Mouse (Mus musculus) cerebellum, postnatal 36 days (tissue): Measurements from ENCODE around the gene Gmeb1.
"Not testable (repeated sequence)": the region's sequence is repeated elsewhere in the genome, so short reads cannot be mapped to it uniquely, and the experiment has no call there.

Source experiments
- DNase-seq, 2 experiments: peaks; one replicate each; pipeline ENCODE4 v3.0.0; 2021 to 2022; ENCODE audit warnings: mixed read lengths in 2 of 2

Gene Gmeb1

GRCm38 (mm10) chr4:132261514-132262357, at the start of gene Gmeb1:
Gene Gmeb1 (minus strand): TSS chr4:132261602.
- DNase-seq, result peak; percentile 78 to 84

- DNase-seq, result peak; percentile 16 to 35
Measured at GRCm38 (mm10) chr4:132309849-132310472, 48.6 kb upstream of the Gmeb1 start.

GRCm38 (mm10) chr4:132309140-132309848, 47.9 kb upstream of the Gmeb1 start:
- DNase-seq, result peak in 1 of 2 experiments; percentile 31

DNA sequence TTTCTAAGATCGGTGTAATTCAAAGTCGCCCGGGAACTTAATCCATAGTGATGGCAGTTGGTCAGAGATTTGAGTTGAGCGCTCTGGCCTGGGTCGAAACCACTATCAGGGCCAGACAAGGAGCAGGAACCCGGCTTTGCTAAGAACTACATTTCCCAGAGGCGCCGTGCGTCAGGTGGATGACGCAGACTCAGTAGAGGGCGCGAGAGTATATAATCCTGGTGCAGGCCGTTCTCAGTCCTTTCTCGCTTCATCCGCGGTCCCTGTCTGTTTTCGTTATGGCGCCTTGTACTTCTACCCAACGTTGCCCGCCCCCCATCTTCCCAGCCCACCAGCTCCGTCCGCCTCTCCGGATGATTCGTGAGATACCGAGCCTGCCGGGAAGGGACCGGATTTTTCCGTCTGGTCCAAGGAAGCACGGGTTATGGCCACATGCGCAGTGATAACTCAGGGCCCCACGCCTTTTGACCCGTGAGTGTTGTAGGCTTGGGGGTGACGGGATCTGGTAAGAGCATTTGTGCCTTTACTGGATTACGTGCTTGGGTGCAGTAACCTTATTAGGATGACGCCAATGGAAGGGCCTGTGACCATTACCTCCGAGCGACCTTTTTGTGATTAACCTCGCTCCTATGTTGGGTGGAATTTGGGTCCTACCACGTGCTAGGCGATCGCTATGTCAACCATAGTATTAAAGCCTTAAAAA, 47.2 kb upstream of the Gmeb1 start:
- DNase-seq, result peak; percentile 87 to 92

GRCm38 (mm10) chr4:132306004-132306403, 44.6 kb upstream of the Gmeb1 start:
- DNase-seq, result no peak

DNA sequence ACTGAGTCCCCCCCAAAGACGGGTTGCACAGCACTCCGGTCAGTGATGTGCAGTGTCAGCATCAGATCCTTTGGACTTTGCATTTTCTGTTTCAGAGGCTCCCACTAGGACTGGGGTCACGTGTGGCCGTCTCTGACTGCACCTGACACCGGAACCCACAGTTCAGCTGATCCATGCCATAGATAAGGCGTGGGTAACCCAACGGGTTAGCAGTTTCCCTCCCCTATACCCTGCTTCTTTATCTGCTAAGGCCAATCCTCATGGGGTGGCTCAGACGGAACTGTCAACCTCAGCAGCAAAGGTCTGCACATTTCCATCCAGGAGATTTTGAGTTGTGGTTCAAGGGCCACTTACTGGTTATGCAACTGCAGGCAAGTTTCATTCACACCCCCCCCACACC, 43.9 kb upstream of the Gmeb1 start:
- DNase-seq, result no peak

DNA sequence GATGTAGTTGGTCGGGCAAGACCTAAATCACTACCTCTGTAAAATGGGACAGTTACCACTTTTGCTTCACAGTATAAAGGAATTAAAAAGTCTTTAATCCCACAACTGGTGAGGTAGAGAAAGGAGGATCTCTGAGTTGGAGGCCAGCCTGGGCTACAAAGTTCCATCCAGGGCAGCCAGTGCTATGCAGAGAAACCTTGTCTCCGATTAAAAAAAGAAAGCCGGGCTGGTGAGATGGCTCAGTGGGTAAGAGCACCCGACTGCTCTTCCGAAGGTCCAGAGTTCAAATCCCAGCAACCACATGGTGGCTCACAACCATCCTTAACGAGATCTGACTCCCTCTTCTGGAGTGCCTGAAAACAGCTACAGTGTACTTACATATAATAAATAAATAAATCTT, 42.1 kb upstream of the Gmeb1 start:
- not testable (repeated sequence) for DNase-seq

DNA sequence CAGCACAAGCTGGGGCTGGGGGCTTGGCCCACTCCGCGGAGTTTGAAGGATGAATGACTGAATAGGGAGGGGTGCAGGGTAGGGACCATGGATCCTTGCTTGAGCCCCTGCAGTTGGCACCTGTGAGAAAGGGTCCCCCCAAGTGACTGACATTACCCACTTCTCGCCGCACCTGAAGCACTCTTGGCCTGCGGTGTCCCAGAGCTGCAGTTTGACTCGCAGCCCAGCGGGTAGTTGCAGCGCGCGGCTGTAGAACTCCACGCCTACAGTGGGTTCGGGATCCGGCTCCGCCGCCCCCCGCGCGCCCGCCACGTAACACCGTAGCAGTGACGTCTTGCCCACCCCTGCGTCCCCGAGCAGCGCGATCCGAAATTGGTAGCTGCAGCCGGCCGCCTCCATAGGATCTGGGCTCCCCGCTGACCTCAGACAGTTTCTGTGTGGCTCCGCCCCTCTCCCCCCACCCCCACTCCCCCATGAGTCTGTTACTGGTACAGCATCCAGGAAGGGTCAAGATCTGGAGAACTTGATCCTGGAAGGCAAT, 41.6 kb upstream of the Gmeb1 start, which contains the start of gene Rab42:
TSS of gene Rab42 (minus strand) at position 447 of the 541 bp plus-strand sequence.
- peak in 1 of 2 experiments; percentile 32 for DNase-seq

DNA sequence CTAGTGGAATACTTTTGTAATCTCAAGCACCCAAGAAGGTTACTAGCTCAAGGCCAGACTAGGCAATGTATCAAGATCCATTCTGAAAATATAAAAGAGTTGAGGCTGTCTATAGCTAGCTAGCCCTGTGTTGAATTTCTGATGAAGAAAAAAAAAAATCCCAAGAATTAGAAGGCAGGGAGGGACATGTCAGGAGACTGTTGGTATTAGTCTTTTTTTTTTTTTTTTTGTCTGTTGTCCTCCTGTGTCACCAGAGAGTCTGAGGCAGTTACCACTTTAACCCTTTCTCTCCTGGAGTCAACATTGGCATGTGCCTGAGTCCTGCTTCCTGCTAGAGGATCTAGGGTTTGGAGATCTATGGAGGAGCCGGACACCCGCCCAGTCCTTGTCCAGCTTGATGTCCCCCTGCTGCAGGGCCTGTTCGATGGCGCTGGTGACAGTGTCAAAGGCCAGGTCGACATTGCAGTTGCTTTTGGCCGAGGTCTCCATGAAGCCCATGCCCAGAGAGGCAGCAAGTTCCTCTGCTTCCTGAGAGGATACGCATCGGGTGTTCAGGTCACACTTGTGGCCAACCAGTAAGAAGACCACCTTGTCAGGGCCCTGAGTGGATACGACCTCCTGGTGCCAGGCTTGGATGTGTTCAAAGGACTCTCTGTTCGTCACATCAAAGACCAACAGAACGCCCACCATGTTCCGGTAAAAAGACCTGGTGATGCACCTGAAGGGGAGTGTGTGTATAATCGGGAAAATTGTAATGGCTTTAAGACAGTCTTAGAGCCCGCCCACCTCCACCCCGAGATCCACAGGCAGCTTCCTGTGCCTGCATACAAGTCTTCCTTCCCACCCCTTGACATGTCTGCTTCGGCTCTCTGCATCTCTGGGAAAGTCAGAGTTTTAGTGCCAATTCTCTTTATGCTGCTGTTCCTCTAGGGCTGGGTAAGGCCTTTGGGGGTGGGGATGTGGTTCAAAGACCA, 40.9 kb upstream of the Gmeb1 start:
- no peak for DNase-seq

DNA sequence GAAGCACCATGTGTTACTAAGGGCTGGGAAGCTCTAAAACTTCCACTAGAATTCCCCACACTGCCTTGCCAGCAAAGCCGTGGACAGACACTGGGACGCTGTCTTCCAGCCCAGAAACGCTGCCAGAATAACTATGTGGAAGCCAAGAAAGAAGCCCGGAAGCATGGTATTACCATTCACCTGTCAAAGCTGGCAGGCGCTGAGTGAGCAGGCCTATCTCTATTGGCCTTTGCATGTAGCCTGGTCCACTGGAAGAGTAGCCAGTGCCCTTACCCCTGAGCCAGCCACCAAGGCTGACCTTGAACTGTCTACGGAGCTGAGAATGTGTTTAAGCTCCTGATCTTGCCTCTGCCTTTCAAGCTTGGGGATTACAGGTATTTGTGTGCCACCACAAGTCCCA, 40.1 kb upstream of the Gmeb1 start:
- no peak for DNase-seq

GRCm38 (mm10) chr4:132299849-132300248, 38.4 kb upstream of the Gmeb1 start:
- no peak for DNase-seq

GRCm38 (mm10) chr4:132295696-132296390, 34.4 kb upstream of the Gmeb1 start:
- DNase-seq, result no peak

DNA sequence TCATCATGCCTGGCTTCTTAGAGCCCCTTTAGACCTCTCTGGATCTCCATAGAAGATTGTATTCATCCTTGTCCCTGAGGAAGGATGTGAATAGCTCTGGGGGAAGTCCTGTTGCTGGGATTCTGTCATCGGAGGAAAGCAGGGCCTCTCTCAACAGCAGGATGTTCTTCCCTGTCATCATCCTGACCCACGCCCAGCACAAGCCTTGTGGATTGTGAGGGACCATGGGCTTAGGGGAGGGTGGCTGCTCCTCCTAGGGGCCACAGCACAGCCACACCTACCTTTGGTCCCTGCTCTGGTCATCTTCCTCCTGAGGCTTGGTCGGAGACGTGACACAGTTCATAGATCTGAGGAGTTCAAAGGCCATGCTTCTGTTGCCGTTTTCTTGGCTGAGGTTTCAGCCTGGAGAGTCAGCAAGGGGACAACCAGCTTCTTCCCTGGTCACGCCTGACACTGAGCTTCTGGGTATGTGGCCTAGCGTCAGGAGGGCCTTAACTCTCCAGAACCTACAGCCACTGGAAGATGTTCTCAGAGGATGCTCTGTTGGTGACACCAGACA, 32.4 kb upstream of the Gmeb1 start:
- DNase-seq, result no peak

DNA sequence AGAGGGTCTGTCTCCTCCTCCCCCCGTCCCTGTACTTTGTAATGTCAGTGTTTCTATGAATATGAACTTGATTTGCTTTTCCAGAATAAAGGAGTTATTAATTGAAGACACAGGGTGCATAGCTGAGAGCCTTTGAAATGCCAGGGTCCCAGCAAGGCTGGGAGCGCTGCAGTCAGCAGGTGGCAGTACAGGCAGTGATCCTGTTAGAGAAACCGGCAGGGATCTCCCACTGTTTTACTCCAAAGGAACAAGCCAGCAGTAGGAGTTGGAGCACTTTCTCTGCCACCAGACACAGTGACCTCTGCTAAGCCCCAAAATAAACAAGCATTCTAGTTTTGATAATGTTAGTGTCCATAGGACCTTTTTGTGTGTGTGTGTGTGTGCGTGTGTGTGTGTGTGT, 31.6 kb upstream of the Gmeb1 start:
- peak in 1 of 2 experiments; percentile 24 for DNase-seq

- DNase-seq, result no peak
Measured at GRCm38 (mm10) chr4:132291624-132292335, 30.4 kb upstream of the Gmeb1 start.

DNA sequence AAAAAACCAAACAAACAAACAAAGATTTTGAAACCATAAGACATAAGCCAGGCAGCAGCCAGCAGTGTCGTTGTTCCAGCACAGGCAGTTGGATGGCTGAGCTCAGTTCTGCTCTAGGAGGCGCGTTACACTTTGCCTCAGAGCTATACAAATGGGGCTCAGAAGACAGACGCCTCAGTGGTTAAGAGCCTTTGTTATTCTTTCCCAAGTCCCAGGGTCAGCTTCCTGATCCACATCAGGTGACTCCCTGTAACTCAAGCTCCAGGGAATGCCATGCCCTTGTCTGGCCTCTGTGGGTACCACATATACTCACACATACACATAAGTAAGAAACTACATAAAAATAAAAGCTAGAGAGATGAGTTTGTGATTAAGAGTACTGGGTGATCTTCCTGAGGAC, 29.7 kb upstream of the Gmeb1 start:
- DNase-seq, result no peak

DNA sequence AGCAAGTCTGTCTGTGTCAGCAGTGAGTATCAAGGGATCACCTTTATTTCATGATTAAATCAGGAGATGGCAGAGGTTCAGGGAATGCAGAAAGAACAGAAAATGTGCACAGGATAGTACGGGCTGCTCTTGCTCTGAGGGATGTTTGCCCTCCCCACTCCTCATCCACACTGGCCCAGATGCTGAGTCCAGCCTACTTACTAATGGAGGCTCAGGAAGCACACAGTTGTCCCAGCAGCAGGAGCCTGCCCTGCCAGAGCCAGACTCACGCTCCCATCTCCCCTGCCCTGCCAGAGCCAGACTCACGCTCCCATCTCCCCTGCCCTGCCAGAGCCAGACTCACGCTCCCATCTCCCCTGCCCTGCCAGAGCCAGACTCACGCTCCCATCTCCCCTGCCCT, 27.4 kb upstream of the Gmeb1 start:
- DNase-seq, result not testable (repeated sequence)

DNA sequence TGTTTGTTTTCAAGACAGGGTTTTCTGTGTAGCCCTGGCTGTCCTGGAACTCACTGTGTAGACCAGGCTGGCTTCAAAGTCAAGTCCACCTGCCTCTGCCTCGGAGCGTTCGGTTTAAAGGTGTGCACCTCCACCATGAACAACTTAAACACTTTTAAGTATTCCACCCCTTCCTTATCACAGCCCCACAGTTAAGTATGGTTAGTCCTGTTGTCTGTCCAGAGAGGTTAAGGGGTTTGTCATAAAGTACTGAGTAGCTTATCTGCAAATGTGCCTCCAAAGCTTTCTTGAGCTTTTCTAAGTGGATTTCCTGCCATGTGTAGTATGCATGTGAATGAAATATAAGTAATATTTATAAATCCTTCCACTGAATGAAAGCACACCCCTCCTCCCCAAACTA, 14.5 kb upstream of the Gmeb1 start:
- DNase-seq, result no peak

DNA sequence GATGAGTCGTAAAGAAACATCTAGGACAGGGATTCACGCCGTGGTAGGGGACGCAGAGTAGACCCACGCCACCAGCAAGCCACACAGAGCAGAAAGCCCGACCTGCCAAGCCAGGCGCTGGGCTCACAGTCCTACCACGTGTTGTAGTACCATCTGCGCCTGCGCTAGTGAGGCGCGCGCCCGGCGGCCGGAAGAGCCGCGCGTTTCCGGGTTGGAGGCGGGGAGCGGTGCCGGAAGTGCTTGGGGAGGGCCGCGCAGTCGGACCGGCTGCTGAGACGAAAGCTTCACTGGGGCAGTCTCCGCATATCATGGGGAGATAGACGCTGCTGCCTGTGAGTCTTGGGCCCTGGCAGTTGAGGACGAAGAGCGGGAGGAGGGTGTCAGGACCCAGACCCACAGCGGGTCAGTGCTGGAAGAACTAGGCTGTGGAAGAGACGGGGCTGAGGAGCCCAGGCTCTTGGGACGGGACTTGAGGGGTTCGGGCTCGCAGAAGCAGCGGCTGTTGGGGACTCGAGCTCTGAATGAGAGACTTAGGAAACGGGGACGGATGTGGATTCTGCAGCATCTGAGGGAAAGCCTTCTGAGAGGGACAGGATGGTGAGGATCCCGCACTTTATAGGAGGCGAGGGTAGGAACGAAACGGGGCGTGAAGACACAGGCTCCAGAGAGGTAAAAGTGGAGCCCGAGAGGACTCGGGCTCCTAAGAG, 12.9 kb upstream of the Gmeb1 start, which contains the start of gene Taf12:
TSS of gene Taf12 (plus strand) at position 220 of the 707 bp plus-strand sequence.
- DNase-seq, result peak; percentile 91 to 93
